Mouse (Mus musculus) left cerebral cortex, postnatal 10 days (tissue): ENCODE measurements around the gene Csf3. TPM values are rescaled to one million over a fixed set of nuclear protein-coding genes. Genes with fewer than 3 reads are reported as not detected.

Experiments
- DNase-seq, 2 experiments: peaks; one replicate each; pipeline ENCODE4 v3.0.0; 2021 to 2022; ENCODE audit warnings: low spot score in 2 of 2, mixed read lengths in 1 of 2; ENCODE audit errors: extremely low spot score in 1 of 2
- intact Hi-C: fragments of 180-260 bp; cut with DNase I; formaldehyde crosslinking; loops from one replicate; pipeline ENCODE4 v1.15.1; 2025
- total RNA-seq, 2 experiments: library from RNA; stranded (reverse); gene quantifications; 2 replicates each; pipeline ENCODE4 v1.2.3; 2021

Csf3 gene
- total RNA-seq, 2 experiments from 2014 or later, result not detected

DNA sequence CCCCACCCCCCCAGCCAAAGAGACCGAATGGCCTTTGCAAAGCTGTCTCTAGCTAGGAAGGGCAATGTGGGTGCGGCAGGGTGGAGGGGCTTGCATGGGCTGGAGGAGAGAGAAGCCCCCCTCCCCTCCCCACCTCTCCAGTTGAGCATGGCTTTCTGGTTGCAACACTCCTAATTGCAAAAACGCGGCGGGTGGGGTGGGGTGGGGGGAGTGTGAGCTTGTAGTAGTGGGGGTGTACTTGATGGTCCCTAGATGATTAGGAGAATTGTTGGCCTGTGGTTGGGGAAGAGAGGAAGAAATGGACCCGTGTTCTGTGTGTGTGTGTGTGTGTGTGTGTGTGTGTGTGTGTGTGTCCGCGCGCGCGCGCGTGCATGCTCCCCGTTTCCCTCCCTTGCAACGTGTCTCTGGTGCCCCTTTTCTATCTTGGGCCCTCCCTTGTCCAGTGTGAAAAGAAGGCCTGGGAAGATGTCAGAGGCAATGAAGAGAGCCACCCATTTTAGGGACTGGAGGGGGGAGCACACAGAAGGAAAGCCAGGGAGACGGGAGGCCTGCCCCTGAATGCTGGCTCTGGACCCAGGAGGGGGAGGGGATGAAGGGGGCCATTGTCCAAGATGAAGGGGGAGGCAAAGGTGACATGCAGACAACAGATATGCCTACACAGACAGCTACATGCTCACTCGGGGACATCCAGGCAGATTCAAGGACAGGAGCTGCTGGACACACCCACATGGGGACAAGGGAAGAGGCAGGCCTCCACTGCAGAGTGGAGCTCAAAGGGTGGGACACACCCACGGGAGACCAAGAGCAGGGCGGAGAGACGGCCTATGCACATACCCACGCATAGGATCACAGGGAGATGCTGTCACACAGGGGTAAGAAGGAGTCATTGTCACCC lies 41.6 kb downstream of the Csf3 start:
- intact Hi-C loops, result loop anchor here (5.0 kb wide), 1 partner anchor 40 kb away; no protein-coding TSS in a partner anchor
- peak in 1 of 2 experiments; percentile 68 for DNase-seq

DNA sequence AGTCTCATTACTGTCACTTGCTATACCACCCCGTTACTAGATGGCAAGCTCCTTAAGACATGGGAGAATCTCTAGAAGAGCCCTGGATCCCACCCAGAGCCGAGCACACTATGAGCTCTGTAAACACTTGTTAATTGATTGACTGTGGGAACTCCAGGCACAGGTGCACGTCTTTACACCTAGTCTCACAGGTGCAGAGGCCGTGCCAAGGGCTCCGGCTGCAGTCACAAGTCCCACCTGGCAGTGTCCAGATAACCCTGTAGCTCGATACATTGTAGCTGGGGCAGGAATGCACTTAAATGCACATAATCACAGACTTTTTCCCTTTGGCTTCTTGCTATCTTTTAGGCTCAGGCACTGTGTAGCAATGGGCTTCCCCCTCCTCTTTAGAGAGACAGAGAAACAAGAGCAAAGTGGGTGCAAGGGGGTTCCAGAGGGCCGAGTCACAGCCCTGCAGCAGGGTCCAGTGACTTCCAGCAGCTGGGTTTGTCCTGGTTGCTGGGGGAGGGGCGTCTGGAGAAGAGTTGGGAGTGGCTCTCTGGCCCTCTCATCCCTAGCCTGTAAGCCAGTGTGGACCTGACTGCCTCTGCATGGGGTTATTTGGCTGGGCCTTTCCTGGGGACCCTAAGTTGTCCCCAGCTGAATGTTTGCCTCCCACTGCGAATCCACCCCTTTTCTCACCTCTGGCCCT lies 42.7 kb downstream of the Csf3 start:
- peak in 1 of 2 experiments; percentile 85 for DNase-seq
- intact Hi-C loops, result loop anchor here (5.0 kb wide), 1 partner anchor 39 kb away; no protein-coding TSS in a partner anchor

DNA sequence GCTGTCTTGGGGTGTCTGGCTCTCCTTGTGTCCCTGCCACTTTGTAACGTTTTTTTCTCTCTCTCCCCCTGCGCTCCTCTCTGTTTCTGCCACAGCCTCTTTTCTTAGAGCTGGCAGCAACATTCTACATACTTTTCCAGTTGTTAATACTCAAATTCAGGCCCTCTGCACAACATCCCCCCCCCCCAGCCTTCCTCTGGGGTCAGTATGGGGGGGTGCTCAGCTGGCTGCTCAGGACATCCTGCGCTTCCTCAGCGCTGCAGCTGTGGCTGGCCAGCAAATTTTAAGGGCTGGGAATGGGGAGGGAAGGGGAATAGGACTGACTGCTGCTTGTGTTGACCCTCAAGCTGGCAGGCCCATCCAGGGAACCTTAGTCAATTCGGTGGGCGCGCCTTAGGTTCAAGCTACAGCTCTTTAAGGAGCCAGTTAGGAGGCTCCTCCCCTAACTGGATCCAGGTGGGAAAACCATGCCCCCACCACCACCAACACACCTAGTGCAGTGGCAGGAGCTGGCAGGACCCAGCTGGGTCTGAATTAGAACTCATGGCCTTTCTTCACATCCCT lies 43.5 kb downstream of the Csf3 start:
- DNase-seq, result peak in 1 of 2 experiments; percentile 62
- intact Hi-C loops, result loop anchor here (5.0 kb wide), 1 partner anchor 38 kb away; no protein-coding TSS in a partner anchor

DNA sequence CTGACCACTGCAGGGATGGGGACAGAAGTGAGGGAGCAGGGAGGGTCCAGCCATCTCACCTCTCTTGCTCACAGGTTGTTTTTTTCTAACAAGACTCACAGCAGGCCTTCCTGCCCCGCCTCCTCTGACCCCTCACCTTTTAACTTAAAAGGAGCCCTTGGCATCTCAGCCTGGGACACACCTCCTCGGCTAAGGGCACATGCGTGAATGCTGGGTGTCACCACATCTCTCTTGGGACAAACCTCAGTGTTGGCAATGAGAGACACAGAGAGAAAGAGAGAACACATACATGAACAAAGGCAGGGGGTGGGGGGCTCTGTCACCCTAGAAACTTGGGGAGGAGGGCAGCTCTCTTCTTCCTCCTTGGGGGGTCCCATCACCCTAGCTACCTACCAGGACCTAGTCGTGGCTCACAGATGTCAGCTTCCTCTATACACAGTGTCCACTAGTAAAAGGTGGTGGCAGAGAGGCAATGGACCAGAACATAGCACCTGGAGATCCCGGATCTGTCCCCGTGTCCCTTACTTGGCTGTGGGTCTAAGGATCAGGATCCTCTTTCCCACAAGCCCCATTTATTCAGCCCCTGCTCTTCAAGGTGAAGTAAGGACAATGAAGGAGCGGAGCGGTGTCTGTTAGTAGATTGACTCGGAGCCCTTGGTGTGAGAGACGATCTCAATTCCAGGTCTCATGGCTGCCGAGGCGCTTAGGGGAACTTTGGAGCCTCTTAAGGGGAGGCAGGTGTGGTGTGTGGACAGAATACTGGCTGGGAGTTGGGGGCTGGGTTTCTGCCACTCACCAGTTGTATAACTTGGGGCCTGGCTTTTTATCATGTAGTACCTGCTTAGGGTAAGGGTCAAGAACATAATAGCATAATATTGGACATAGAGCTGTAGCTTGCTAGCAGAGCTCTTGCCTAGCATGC lies 45.1 kb downstream of the Csf3 start:
- intact Hi-C loops, result no loop called here
- no peak for DNase-seq

DNA sequence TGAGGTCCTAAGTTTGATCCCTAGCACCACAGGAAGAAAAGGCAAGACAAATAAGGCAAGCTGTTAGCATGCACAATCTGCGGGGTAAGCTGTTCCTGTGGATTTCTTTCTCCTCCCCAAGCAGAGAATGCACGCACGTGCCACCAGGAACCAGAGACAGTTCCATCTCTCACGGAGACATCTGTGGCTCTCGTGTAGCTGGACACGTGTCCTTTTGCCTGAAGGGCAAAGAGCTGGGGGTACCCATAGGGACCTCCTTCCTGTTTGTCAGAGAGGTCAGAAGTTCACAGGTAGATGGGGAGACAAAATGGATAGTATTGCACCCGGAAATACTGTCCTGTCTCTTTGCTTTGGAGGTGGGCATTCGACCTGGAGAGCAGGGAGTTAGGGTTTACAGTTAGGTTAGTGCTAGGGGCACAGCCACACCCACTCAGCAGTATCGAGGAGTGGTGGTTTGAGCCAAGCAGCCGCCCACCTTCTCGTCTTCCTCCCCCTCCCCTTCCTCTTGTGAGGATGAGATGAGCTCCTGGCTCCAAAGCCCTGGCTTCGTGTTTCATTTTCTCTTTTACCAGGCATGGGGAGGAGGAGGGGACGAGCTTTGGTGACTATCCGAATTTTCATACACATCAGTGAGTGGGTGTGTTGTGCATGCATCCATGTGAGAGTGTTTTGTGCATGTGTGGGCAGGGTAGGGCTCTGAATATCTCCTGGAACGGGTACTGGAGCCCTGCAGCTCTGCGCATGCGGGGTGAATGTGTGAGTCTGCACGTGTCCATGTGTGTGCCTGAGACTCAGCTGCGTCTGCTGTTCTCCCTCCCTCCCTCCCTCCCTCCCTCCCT lies 46.0 kb downstream of the Csf3 start:
- intact Hi-C loops, result no loop called here
- peak; percentile 92 to 94 for DNase-seq

DNA sequence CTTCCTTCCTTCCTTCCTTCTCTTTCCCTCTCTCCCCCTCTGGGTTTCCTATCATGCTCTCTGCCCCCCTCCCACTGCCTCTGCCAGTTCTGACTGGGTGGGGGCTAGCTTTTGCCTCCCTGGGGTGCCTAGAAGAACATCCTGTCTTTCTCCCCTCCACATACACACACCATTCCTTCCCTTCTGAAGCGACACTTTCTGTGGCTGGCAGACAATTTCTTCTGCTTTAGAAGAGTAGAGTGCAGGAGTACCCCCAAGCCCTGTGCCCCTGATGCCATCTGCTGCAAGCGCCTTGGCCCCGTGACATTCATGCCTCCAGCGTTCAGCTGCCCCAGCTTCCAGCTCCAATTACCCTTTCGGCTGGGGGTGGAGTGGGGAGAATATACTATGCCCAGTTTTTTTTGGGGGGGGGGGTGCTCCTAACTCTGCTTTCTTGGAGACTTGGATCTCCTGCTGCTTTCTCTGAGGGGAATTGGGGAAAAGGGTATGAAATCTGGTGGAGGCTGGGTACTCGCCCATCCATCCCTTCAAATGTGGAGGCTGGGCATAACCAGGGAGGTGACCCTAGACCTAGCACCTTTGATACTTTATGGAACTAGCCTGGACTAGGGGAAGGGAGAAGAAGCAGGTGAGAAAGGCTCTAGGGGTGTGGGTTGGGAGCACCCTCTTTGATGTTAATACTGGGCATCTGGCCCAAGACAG lies 46.9 kb downstream of the Csf3 start:
- intact Hi-C loops, result no loop called here
- DNase-seq, result peak in 1 of 2 experiments; percentile 62

DNA sequence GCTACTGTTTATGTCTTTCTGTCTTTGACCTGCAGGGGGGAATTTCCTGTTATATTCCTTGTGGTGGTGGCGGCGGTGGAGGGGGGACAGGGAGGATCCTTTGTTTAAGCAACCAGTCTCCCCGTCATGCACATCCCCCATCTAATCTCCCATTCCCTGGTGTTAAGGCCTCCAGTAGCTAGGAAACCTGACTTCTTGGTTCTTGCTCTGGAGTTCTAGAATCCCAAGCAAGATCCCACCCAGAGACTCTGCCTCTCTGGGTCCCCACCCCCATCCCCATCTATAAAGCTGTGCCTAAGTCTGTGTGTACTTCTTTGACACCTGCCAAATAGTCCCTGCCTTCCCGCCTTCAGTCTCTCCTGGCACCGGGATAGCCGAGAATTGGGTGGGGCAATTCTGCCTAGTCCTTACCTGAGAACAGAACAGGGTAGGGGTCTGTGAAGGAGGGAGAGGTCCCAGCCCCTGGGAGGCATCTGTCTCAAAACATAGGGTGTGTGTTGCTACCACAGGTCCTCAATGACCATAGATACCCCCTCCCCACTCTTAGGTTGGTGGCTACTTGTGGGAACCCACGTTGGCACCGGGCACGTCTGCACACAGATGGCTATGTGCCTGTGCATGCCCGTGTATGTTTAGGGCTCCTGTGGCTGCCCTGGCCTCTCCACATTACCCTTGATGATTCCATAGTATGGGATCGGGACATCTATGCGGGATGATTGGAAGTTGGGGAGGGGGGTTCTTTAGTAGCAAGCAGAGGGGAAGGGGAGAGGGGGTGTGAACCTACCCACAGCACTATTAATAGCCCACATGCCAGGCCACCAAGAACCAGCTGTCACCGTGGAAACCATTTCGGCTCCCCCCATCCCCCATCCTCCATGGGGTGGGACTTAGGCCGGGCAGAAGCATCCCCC lies 47.7 kb downstream of the Csf3 start:
- intact Hi-C loops, result no loop called here
- DNase-seq, result peak in 1 of 2 experiments; percentile 82

DNA sequence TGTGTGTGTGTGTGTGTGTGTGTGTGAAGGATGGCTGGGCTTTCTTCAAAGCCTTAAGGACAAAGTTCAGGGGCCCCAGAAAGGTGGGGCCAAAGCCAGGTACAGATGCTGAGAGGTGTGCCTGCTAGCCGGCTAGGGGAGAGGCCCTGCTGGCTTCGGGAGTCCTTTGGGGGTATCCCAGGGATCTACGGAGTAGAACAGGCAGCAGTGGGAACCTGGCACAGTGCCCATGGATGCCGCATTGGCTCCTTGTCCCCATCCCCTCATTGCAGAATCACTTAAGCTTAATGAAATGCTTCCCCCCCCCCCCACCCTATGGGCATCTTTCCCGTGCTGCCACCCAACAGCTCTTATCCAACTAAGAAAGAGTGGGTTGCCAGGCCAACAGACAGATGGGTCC lies 48.7 kb downstream of the Csf3 start:
- intact Hi-C loops, result no loop called here
- peak in 1 of 2 experiments; percentile 78 for DNase-seq

DNA sequence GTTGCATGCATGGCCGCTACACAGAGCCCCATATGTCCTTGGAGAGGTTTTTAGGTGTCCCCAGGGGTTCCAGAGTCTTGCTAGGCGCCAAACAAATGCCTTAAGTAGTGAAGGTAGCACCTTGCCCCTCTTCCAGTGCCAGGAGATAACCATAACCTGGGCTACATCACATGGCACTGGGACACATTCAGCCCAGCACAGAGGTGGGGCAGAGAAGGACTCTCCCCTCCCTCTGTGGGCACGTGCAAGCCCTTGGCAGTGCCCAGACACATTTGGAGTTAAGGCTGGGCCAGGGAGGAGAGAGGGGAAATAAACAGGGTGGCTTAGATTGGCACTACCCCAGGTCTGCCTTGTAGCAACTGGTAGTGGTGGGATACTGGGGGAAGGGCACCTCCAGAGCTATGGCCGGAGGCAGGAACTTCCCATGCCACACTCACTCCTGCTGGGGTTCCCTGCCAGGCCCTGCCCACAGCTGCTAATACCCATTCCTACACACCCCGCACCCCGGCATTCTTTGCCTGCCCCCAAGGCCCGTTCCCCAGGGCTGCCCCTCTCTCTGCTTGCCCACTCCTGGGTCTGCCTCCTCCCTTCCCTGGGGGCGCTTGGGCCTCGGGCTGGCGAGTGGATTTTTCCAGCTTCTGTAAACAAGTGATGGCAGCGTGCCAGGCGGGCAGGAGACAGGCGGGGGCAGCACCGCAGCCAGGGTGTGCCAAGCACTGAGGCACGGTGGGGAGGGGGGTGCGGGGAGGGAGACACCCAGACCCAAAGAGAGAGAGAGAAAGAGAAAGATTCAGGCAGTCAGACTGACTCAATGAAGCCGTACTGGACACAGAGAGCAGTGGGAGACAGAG lies 49.5 kb downstream of the Csf3 start:
- DNase-seq, result peak; percentile 84 to 92
- intact Hi-C loops, result no loop called here

DNA sequence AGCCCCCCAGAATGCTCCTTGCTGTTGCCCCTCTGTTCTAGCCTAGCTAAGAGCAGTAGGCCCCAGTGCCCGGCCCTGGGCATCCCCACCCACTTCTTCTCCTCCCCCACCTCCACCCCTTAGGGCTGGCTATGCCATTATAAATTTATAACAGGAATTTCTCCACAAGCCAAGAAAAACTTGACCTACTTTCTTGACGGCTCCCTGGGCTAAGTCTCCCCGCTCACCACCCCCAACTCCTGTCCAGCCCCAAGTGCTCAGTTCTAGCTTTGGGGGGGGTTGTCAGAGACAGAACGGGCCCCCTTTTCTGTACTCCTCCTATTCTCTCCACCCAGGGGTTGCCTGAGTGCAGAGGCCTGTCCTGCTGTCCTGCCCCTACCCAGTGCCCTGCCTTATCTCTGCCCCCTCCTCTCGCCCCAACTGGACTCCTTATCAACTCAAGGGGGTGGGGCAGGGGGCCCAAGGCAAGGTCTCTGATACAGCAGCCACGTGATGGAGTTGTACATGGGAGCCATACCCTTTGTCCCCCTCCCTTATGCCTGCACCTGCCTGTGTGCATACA lies 50.2 kb downstream of the Csf3 start:
- intact Hi-C loops, result no loop called here
- DNase-seq, result peak in 1 of 2 experiments; percentile 59

DNA sequence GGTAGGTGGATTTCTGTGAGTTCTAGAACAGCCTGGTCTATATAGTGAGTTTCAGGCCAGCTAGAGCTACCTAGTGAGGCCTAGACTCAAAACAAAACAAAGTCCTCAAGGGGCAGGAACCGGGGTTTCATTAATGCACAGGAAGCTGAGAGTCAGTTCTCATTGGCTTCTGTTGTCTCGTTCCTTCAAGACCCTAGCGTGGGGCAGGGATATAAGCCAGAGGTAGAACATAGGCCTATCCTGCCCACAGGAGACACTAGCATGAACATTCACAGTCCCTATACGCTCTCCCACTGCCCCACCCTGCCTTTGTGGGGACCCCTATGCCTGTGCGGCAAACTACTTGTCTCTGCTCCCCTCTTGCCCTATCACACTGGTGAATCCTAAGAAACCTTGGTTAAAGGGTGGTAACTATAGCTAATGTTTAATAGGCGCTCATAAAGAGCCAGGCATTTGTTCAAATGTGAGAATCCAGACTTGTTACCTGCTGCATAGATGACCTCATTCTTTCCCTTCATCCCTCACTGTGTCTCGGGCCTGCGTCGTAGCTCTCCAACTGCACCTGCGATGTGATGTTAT lies 51.6 kb downstream of the Csf3 start:
- intact Hi-C loops, result no loop called here
- no peak for DNase-seq
